Mouse (Mus musculus) right cerebral cortex, adult 18-20 months (tissue): ENCODE data around the gene Med6.
A peak's percentile ranks its signal among the peaks of the same experiment; 100 is the strongest.

Experiments
- DNase-seq: peaks from one replicate; pipeline ENCODE4 v3.0.0; 2022; ENCODE audit warnings: mixed read lengths

Gene Med6

DNA sequence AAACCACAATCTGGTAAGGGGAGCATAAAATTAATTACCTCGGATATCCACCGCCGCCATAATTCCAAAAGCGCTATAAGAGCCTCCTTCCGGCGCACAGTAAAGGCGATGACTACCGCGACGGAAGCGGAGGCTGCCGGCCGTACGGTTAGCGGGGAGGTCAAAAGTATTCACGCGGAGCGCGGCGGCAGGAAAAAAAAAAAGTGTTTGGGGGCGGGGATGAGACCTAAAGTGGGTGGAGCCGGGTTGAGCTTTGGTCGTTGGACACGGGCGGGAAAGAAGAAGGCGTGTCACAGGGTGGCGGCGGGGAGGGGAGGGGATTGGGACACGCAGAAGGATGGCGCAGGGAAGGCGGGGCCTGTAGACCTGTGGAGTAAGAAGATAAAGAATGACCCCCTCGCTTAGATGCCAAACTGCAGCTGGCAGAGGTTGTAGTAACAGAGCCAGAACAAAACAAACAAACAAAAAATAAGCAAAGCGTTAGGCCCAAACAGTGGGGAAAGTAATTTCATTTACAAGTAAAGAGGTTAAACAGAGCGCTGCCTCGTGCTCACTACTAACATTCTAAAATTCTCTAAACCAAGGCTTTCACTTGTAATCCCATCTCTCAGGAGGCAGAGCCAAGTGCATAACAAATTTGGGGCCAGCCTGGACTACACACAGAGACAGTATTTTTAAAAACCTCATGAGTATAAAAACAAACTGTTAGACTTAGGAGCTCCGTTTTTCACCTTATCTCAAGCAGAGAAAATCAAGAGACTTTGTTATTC is at the start of gene Med6:
Med6 (minus strand) TSS at position 107 of the 770 bp plus-strand sequence.
- DNase-seq: peak; percentile 93

DNA sequence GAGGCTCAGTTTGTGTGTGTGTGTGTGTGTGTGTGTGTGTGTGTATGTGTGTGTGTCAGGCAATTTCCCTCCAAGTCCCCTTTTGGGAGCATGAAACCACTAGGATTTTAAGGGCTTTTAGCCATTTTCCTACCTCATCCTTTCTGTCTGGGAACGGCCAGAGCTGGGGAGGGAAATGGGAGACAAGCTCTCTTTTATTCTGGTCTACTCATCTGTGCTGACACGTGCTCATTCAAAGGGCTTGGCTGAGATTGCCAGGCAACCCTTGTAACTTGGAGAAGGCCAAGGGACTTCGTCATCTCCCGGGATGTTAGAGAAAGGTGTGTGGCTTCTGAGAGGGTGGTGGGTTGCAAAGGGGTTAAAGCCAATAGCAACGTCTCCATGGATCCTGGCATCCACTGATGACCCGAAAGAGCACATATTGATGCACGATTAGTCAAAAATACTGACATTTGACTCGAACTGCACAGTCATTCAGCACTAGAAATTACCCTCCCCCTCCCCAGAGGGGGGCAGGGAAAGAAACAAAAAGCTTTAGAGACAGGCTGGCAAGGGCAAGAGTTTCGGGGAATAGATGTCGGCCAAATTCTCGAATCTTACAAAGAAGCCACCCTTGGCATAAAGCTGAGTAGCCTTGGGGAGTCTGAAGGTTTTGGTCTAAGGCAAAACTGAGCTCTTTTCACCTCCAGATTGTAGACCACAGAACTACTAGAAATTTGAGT is 47.7 kb upstream of the Med6 start:
- peak; percentile 10 for DNase-seq

DNA sequence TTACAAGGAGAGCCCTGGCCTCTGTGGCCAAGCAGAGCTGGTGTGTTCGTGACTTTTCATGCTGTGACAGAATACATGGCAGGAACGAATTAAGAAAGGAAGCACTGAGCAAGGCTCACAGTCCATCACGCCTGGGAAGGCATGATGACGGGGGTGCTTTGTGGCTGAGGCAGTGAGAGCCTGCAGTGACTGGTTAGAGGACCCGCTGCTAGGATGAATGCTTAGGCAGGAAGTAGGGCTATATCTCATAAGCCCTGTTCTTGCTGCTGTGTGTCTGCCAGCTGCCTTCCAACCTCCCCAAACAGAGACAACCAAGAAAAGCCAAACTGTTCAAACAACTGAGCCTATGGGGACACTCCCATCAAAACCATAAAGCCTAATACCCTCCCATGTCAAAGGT is 45.8 kb upstream of the Med6 start:
- no peak for DNase-seq

DNA sequence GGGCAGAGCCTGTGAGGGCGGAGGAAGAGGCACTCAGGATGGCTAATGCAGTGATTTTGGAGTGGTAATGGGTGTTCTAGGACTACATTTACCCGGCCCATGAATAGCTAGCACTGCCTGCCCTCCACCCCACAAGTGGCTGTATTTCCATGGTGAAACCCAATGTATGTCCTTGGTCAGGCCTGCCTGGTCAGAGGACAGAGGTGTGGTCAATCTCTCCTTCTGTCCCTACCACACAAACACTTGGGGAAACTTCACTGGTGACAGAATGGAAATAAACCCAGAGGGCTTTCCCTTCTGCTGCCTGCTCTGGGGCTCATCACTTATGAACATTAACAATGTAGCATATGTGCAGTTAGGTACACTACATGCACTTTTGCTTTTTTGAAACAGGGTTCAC is 38.4 kb upstream of the Med6 start:
- DNase-seq: no peak

DNA sequence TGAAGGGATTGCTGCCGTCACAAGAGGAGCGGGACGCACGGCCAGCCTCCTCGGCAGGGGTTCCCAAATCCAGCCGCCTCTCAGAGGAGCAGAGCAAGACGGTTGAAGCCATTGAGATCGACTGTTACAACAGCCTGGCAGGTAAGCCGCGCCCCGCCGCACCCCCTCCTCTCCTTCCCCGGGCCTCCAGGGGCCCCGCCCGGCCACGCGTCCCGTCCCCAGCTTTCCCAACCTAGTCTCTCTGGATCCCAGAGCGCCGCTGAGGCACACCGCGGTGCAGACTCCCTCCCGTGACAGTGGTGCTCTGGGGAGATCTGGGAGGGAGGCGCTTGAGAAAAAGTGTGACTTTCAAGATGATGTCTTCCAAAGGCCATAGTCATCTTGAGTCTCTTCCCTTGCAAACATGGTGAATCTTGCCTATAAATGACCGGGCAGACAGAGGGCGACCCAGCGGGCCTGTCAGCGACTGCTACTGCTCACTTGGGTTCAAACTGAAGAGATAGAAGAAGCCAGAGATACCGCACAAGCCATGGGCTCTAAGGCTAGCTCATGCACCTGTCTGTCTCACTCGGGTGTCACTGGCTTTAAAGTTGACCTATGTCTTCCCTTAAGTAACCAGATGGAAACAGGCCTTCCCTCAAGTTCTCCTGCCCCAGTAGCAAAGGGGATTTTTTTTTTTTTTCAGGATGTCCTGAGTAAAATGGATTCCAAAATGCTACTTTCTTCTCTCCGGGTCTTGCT is 37.0 kb upstream of the Med6 start:
- DNase-seq: peak; percentile 46

DNA sequence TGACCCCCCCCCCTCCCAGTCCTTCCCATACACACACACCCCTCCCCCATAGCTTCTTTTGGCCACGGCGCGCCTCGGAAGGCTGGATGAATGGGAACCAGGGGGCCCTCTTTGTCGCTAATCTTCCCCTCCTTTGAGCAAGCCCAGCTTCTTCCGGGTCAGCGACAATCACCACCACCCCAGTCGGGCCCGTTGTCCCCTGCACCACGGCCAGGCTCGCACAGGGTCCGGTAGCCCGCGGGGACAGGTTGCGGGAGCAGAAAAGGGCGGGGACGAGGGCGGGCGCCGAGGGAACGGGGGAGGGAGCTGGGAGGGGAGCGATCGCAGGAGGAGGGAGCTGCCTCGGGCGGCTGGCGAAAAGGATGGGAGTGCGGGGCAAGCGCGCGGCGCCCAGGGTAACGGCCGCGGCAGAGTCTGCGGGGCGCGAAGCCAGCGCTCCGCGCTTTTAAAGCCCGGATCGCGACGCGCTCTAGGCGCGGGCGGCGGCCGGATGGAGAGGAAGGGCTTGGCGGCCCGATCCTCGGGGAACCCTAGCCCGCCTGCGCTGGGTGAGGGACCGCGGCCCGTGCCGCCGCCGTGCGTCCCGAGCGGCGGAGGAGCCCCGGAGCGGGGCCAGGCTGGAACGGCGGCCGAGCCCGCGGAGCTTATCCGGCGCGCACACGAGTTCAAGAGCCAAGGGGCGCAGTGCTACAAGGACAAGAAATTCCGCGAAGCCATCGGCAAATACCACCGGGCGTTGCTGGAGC is 36.3 kb upstream of the Med6 start, which contains the start of gene Ttc9:
Ttc9 (plus strand) TSS at position 335 of the 746 bp plus-strand sequence.
- peak; percentile 64 for DNase-seq

DNA sequence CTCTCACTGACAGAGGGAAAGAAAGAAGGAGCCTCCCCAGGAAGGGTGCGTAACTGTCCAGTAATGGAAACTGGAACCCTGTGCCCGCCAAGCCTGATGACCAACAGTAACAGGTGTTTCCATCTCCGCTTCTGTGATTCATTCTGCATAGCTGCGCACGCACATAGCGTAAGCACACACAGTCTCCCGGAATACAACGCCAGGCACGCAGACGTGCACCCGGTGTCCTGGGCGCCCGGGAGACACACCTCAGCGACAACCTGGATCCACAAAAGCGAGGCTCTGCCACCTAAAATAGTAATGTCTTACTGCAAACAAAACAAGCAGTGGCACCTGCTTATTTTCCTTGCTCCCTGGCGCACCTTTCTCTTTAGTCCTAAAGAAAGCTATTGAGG is 35.7 kb upstream of the Med6 start:
- peak; percentile 73 for DNase-seq

DNA sequence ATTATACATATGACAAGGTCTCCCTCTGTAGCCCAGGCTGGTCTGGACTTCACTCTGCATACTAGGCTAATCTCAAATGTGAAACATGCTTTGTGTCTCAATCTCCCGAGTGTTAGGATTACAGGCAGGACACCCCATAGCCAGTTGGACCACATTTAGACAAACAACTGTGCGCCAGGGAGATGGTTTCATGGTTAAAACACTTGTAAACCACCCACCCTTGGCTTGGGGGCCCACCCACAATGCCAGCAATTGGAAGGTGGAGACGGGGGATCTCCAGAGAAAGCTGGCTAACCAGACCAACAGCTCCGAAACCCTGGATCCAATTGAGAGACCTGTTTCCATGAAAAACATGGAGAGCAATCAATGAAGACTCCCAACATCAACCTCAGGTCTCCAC is 33.3 kb upstream of the Med6 start:
- DNase-seq: no peak

DNA sequence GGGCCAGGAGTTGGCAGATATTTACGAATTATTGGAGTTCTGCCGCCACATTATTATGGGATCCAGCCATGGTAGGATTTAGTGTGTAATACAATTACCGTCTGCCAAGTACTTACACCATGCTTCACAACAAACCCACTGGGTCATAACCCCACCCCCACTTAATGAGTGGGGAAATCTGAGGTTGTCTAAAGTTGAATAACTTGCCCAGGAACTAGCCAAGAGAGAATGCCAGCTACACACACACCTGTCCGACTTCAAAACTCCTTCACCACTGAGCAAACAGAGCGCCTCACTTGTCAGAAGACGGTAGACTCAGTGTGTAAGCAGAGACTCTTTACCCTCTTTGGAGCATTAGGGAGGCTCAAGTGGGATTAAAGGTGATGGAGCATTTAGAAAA is 32.6 kb upstream of the Med6 start:
- DNase-seq: no peak

DNA sequence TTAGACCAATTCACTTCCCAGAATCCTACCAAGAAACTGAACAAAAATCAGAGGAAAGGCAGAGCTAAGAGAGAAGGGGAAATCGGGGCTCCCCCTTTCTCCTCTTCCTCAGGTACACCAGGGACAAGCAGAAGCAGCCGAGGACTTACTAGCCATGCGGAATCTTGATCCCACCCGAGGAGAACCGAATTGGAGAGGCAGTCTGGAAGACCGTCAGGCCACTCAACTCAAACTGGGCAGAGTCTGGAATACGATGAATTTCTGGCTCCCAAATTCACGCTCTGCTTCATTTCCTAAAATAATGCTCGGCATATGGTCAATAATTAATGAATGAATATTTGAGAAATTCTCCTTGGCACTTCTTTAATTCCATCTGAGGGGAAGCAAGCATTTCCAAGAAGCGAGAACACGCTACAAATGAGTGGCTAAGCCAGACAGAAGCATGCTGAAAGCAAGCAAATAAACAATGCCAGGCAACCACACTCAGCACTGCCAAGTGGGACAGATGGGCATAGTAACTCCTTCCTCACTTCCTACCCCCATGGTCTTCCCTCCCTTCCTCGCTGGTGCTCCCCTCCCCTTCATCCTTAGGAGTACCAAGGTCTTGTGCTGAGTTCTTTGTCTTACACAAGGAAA is 31.5 kb upstream of the Med6 start:
- no peak for DNase-seq

DNA sequence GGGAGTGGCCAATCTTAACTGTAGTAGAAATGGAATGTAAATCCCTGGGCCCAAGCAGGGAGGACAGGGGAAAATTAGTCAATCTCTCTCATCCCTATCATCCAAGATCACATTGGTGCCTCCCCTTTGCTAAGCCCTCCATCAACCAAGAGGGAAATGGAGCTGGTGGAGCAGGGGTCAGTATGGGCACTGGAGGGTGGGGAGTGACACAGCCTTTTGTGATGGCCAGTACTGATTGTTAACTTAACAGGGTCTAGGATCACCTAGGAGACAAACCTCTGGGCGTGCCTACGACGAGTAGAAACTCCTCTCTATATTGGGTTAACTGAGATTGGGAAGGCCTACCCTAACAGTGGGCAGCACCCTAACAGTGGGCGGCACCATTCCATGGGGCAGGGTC is 28.6 kb upstream of the Med6 start:
- no peak for DNase-seq

DNA sequence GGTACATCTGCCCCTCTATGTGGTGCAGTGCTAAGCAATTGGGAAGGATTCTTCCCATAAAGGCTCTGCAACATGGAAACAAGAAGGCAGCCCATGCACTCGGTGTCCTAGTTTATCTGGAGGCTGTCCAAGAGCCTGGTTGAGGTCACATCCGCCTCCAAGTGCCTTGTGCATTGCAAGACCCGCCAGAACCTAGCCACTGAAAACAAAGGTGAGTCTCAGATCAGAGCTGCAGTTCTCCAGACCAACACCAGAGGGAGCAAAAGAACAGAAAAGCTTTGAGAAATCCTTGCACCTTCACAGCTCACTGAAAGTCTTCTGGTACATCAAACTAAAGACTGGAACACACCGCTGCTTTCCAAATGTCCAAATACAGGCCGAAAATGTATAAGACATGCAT is 24.5 kb upstream of the Med6 start:
- DNase-seq: peak; percentile 65

DNA sequence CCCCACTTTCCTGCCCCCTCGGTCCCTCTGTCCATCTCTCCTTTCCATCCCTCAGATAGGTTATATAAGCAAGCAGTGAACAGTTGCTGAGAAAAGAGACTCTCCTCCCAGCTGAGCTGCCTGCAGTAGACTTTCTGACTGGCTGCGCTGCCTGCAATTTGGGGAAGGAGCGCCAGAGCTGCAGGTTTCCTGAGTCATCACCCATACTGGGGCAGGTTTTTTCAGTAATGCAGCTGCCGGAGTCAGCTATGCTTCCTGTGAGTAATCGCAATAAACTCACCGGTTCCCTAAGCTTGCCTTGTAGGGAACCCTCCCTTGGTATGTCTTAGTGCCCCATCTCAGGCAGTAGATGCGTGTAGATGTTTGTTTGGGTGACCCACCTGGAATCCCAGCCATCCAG is 22.2 kb upstream of the Med6 start:
- peak; percentile 79 for DNase-seq

DNA sequence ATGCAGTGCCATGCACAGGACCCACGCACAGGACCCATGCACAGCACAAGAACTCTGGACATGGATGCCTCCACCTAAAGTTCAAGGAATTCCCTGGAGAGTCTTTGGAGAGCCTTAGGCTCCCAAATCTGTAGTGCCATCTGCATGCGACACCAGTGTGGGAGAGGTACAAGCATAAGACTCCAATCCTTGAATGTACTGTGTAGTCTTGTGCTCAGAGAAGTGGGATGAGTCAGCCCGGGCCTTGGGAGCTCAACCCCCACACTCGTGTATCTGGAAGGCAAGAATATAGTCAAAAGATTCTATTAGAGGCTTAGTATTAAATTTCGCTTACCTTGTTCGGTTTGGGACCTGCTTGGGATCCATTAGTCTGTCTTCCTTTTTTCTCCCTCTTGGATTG is 21.0 kb upstream of the Med6 start:
- peak; percentile 63 for DNase-seq

DNA sequence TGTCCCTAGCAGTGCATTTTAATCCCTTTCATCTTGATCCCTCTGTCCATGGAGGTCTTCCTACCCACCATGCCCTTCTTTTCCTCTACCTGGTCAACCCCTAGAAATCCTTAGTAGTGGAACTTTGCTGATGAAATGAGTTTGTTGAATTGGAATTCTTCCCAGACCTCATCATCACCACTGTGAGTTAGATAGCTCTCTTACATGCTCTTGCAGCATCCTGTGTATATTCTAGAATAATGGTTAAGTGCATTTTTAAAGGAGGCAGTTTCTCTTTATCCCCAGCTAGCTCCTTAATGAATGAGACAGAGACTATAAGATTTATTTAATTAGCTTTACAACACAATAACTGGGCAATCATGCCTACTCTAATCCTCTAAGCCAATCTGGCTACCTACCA is 14.6 kb upstream of the Med6 start:
- DNase-seq: no peak

DNA sequence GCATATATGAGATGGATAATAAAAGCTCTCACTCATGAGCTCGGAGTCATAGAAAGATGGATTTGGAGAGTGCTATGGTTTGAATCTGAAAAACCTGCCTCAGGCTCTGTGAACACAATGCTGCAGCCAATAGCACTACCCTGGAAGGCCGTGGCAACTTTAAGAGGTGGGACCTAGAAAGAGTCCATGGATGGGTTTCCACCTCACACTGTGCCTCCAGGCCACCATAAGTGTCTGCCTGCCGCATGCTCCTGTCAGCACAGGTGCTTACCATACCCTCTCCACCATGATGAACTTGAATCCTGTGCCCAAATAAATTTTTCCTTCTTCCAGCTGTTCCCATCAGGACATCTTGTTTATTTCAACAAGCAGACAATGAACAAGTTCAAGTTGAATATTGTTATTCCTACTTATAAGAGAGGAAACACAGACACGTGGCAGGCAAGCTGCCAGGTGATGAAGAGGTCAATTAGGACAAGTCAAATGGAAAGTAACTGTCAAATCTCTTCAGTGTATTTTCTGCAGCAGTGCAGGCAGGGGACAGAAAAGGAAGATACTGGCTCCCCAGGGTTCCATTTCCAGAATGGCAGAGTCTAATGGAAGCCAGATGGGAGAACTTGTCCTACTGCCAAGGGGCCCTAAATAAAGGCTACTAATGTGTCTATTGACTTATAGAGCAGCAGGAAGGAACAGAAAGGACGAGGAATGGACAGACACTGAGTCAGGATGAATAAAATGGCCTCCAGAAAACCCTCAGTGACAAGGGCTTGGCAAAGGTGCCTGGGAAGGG is 10.4 kb upstream of the Med6 start:
- no peak for DNase-seq

DNA sequence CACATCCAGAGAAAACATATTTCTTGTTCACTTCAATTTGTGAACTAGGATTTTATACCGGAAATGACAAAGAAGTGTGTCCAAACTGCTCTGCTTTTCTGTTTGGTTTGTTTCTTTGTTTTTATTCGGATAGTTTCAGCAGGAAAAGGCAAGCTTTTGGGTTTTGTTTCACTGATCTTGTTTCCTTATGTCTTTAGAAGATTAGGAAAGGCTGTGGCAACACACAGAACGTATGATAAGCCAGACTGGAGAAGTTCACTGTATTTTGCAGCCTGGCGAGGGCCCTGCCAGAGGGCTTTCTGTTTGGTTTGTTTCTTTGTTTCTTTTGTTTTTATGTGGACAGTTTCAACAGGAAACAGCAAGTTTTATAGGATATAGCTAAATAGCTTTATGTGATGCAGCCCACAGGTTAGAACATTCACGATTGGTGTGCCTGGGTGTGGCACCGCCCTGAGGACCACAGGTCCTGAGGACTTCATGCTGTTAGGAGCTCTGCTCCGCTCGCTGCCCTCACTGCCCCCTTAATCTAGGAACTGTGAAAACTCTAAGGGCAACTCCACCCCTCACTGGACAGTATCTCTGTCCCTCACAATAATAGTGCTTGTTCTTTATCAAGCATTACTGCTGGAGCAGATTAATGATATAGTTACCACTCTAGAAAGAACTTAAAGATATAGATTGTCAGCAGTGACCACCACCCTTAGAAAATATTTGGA is 1.9 kb upstream of the Med6 start:
- no peak for DNase-seq

DNA sequence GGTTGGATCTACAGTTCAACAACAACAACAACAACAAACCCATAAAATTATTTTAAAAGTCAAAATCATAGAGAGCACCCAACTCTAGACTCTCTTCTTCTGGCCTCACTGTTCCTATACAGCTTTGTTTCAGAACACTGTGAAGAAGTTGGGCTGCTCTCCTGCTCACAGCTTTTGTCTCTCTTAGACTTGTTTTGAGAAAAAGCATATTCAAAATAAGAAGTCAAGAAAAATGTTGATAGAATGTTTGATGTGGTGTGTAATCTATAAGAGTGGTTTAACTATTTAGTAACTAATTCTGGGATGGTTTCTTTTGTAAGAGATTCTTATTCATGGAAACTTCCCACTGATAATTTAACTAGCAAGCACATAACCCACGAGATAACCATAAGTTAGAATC is 26.4 kb downstream of the Med6 start, which contains the start of gene Adam21:
Adam21 (minus strand) TSS at position 101 of the 400 bp plus-strand sequence.
- no peak for DNase-seq

DNA sequence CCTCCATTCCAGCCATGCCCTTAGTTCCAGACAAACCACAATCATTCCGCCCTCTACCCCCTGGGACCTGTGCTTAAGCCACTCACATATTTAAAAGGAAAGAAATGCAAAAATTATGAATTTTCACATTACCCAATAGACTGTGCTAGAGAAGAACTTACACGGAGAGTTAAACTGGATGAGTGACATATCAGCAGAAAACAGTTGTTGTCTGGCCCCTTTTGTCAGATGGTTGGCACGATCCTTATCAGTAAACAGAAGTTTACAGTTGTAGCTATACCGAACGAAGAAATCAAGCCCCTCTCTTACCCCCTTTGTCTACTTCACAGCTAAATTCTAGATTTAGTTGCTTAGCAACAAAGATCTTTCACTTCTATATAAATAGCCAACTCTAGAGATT is 26.9 kb downstream of the Med6 start:
- DNase-seq: no peak

DNA sequence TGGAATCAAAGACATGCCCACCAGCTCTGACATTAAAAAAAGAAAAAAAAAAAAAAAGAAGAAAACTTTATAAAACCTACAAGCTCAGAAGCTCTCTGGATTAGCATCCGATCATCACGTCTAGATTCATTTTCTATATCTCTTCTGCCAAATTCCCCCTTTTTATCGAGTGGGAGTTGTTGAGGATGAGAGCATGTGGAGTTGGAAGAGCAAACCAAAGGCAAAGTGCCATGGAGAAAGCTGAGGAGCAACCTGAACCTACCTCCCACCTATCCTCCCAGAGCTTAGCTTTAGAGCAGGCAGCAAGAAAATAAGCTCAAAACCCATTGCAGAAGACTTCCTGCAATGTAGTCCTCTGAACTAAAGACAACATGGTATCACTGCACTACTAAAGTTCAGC is 30.6 kb downstream of the Med6 start:
- peak; percentile 18 for DNase-seq

DNA sequence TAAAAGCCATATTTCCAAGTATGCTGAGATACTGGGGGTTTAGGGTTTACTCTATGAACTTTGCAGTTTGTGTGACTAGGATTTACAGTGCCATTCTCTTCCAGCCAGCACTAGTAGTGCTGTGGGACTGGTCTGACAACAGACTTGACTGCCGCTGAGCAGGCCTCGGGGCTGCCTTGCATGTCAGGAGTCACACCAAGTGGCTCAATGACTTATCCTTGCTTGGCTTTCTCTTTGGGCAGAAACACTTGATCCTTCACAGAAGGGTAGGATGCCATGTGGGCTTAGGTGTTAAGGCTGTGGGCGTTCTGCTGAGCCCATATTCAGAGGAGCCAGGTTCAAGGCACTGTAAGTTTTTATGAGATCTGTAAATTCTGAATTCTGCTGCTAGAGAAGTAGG is 45.5 kb downstream of the Med6 start:
- no peak for DNase-seq
